Mouse (Mus musculus): ENCODE measurements at regions not wholly inside any gene's neighbourhood (a gene's known extent, or its start where the extent isn't known, plus 50 kb on each side); places are given as distances from the start of the nearest gene placed in this dataset.
A peak's percentile ranks its signal among the peaks of the same experiment; 100 is the strongest.

DNA sequence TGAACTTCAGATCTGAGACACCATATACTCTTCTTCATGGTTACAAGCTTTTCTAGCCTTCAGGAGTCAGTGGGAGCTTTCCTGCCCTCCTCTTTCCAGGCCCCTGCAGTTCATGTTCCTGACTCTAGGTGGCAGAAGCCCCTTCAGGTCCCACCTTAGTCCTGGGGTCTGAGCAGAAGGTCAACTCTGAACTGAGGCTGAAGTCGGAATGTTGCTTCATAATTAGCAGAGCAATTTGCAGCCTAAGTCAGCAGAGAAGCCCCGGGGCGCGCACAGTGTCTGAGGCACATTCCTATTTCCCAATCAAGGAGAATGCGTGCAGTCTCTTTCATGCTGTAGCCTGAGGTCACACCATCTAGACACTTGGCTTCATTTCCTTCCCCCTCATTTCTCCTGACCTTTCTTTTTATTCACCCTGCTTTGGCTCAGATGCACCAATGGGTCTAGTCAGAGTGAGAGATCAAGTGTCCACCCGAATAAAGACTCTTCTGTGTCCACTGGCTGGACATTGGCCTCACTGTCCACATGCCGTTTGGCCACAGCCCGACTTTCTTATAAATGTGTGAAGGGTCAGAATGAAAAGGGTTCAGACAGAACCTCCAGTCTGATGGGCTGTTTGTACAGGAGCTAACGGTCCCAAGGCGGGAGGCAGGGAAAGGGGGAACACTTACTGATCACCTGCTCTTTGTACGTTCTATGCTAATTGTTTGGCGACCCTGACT is 58.4 kb upstream of the Tmem72 start:
- TF ChIP-seq CTCF (IDR thresholded peaks at IDR 0.05; ENCODE audit: extremely low read depth, insufficient read depth, low read length) = peak; percentile 59
- no peak for TF ChIP-seq POLR2A (IDR thresholded peaks at IDR 0.05; ENCODE audit: extremely low read depth, insufficient read depth, low read length)

All from cortical plate, adult 2 months (tissue).